Mouse (Mus musculus) WW6 (cell line): ENCODE results near the gene Cox7a2l.

ENCODE experiments used
- DNase-seq: peaks from one replicate; pipeline ENCODE4 v3.0.0-alpha.2; 2013; ENCODE audit warnings: low read depth, low spot score

Cox7a2l gene

DNA sequence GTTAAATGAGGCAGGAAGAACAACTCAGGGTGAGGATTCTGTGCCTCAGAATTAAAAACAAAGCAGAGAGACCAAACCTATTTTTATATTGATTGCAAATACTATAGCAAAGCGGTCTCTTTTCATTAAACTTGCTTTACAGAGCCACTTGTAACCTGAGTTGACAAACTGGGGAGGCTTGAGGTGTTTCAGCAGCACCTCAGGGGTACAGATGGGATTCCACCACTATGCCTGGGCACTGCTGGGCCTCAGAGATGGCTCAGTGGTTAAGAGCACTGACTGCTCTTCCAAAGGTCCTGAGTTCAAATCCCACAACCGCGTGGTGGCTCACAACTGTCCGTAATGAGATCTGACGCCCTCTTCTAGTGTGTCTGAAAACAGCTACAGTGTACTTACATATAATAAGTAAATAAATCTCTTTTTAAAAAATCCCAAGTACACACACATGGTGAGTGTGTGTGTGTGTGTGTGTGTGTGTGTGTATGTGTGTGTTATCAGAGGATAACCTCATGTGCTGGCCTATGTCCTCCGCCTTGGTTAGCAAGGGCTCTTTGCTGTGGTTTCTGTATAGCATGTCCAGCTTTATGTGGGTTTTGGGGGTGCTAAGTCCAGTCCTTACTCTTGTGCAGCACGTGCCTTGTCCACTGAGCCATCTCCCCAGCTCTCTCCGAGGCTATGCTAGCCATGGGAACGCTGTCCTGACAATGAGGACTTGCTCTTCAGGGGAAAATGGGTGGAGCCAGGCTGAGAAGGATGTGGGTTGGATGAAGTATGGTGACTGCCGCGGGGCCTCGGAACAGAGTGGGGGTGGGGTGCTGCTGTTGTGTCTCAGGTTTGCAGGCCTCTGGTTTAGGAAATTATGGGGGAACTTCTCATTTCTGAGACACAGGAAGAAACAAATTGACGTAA, 9.7 kb upstream of the Cox7a2l start:
- peak; percentile 55 for DNase-seq

GRCm38 (mm10) chr17:83526091-83526561, 9.0 kb upstream of the Cox7a2l start:
- no peak for DNase-seq

DNA sequence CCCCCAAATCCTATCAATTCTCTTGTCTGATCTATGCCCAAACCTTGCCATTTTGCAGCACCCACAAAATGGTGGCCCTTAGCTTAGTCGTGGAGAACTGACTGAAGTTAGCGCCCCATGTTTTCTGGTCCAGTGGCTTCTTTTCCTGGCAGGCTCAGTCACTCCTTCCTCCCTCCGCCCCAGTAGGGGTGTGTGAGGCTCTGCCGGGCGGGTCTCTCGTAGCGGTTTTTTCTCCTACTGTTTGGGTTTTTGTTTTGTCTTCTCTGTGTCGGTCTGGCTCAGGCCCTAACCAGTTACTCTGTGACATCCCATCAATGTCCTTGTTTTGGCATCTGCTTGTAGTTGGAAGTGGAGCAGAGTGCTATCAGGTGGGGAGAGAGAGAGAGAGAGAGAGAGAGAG, 8.5 kb upstream of the Cox7a2l start:
- DNase-seq = no peak

DNA sequence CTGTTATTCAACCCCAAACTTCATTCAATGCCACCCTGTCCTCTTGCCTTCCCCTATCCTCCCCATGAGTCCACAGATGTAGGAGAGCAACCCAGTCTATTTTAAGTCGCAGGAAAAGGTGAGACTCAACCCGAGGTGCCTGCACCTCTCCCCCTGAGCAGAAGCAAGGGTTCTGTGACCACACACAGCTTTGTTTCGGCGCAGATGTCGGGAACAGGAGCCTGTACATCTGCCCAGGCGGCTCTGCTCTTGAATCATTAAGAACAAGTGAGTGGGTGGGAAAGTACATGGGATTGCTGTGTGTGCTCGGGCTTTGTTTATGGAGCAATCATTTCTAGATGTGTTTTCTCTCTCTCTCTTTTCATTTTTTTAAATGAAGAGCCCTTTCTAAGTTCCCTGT, 7.6 kb upstream of the Cox7a2l start:
- no peak for DNase-seq

GRCm38 (mm10) chr17:83522590-83523379, 5.7 kb upstream of the Cox7a2l start:
- no peak for DNase-seq

DNA sequence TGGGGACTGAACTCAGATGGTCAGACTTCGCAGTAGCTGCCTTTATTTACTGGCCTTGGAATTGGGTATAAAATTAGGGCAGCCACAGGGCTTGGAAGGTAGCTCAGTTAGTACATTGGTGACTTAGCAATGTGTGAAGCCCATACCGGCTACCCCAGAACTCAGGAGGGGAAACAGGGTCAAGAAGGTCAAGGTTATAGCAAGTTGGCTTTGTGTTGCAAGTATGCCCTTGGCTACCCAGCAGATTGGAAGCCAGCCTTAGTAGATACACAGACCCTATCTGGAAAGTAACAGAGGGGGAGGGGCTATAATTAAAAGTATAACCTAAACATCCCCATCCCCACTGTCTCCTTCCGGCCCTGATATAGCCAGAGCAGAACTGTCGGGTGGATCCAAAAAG, 4.8 kb upstream of the Cox7a2l start:
- DNase-seq = no peak

DNA sequence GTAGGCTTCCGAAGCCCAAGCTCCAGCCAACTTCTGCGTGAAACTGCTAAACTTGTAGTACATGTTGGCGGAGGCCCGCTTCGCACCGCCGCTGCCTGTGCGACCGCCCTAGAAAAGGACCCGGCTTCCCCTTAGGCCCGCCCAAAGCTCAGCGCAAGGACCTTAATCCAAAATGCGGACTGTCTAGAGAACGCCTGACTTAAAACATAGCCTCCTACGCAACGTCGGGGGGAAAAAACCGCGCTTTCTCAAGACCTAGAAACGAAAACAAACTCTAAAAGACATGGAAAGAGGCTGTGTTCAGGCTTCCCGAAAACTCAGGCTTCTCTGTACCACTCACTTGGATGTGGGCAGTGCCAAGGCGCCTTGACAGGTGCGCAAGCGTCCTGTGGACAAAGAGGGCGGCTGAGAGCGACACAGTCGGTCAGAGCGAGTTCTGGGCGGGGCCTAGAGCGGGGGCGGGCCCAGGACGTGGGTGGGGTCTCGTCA, 2.9 kb downstream of the Cox7a2l start:
- DNase-seq = peak; percentile 83

DNA sequence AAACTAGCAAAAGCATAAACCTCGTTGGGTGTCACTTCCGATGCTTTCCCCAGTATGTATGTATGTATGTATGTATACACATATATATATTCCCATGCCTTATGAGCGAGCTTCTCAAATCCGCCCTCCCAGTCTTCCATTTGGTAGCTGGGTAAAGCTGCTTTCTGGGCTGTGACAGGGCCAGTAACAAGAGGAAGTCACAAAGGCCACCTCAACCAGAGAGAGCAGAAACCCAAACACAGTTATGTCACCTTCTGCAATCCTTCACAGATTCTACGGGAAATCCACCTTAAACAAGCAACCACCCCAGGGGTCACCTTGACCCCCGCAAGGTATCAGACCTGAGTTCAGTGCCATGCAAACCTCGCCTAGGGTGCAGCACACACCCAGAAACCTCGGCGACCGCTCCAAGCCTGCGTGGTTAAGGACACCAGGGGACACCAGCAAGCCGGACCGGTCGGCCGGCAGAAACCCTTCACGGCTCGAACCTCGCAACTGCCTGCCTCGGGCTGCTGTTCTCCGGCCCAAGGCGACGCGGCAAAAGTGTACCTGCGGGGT, 3.4 kb downstream of the Cox7a2l start:
- no peak for DNase-seq

DNA sequence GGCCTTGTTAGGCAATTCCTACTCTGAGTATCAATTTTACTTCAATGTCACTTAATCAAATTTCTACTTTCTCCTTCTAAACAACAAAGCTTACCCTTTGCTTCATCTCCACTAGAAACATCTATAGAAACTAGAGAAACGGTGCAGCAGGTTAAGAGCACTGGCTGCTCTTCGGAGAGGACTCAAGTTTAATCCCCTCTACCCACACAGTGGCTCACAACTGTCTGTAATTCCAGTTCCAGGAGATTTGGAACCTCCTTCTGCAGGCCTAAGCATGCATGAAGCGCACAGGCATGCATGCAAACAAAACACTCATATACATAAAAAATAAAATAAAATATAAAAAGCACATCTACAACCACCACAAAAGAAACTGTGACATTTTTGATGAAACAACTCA, 5.0 kb downstream of the Cox7a2l start:
- no peak for DNase-seq

DNA sequence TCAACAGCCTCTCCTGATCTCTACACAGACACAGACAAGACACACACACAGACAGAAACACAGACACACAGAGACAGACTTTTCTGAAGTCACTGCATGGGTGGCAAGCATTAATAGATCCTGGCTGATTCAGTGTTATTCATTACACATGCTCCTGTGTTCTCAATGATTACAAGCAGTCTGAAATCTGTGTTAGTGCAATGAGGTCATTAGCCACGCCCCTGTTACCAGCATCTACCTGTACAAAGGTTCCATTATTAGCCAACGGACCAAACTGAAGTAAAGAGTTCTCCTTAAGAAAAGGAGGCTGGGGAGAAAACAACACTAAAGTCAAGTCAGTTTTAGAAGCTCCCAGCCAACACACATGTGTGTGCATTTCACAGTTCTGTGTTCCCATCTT, 13.4 kb downstream of the Cox7a2l start:
- DNase-seq = no peak

DNA sequence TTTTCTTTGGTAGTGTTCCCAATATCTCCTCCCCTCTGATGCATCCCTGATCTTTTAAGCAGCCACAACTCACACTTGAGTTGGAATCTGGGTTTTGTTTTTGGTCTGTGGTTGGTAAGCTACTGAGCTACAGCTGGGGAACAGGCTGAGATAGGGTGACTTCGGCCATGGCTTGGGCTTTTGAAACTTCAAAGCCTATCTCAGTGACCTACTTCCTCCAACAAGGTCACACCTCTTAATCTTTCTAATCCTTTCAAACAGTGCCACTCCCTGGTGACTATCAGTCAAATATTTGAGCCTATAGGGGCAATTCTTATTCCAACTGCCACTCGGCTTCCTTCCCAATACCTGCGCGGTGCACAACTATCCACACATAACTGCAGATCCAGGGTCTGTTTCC, 17.4 kb downstream of the Cox7a2l start:
- DNase-seq = no peak

DNA sequence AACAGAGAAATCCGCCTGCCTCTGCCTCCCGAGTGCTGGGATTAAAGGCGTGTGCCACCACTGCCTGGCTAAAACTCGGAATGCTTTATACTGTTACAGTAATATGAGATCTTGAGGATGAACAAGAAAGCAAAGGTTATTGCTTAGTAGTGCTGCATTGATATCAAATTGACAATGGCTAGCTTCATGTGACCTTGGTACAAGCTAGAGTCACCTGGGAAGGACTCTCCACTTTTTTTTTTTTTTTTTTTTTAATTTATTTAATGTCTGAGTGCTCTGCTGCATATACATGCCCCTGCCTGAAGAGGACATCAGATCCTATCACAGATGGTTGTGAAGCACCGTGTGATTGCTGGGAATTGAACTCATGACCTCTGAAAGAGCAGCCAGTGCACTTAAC, 18.2 kb downstream of the Cox7a2l start:
- no peak for DNase-seq

GRCm38 (mm10) chr17:83487762-83488161, 29.4 kb downstream of the Cox7a2l start:
- no peak for DNase-seq

DNA sequence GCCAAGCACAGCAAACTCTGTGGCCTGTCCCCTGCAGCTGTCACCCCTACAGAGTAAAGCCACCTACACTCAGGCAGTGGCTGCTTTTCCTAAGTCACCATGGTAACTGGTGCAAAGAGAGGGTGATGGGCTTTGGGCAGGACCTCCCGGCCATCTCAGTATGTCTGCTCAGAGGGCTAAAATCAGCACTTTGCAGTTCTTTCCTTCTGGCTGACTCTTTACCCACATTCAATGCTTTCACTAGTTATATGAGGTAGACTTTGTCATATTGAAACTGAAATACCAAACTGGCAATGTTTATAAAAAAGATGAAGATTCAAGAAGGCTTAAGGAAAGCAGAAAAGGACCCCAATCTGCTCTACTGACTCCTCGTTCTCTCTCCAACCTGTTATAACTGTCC, 33.3 kb downstream of the Cox7a2l start:
- no peak for DNase-seq

DNA sequence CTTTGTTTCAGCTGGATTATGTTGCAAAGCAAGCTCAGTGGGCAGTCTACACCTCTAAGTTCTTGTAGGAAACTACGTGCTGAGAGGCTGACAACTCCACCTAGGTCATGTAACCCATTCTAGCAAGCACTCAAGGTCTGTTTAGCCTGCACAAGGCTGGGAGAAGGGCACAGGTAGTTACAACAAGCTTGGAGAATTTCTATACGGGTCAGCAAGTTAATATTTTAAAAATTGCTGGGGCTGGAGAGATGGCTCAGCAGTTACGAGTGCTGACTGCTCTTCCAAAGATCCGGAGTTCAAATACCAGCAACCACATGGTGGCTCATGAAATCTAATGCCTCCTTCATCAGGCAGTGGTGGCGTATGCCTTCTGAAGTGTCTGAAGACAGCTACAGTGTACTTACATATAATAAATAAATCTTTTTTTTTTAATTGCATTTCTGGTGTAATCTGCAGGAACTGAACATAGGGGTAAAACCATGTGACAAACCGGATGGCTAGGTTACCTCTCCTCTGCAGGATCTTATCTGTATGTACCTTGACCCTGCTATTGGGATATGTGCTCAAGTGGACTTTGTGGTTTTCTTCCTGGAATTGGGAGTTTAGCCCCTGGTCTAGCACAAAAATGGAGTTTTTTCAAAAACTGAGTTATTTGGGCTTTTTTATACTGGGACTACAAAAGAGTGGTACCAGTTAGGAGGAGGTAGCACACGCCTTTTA, 34.2 kb downstream of the Cox7a2l start:
- DNase-seq = no peak

DNA sequence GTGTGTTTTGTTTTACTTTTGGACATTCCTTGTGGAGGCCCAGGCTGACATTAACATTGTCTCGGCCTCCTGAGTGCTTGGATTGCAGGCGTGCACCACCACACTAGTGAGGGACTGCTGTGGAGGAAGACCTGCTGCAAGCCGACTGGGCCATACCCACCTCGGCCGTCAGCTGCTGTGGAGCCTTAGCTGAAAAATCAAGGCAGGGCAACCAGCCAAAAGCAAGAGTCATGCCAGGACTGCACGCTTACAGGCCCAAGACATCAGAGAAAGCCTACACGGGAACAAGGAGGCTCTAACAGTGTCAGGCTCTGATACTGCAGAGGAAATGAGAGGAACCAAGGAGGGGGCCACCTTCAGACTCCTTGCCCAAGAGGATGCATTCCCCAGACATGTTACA, 35.6 kb downstream of the Cox7a2l start:
- no peak for DNase-seq

DNA sequence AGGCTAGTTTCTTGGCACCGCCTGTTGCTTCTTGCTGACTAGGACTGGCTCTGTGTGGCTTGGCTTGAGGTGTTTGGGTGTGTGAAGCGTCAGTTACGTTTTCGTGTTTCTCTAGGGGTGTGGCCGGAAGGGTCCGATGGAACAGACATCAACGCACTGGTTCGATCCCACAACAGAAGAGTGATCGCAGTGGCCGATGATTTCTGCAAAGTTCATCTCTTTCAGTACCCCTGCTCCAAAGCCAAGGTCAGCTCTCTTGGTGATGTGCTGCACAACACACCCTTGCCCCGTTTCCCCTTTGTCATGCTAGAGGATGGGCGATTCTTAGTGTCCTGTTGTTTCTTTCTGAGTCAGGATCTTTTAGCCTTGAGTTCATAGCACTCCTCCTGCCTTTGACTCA, 40.0 kb downstream of the Cox7a2l start:
- DNase-seq = no peak

DNA sequence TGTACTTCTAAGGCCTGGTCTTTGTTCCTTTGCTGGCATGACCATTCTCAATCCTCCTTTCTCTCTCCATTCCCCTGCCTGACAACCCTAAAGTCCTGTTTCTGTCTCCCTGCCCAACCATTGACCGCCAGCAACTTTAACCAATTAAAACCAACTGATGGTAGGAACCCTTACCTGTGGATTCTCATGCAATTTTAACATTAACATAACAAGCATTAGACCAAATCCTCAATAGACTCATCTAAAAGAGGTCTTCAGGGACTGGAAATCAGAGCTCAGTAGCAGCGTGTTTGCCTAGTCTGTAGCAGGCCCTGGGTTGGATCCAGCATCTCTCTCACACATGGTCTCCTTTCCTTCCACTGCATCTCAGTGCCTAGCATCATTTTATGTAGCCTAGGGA, 47.5 kb downstream of the Cox7a2l start:
- DNase-seq = no peak

GRCm38 (mm10) chr17:83466697-83467251, 50.4 kb downstream of the Cox7a2l start:
- no peak for DNase-seq

DNA sequence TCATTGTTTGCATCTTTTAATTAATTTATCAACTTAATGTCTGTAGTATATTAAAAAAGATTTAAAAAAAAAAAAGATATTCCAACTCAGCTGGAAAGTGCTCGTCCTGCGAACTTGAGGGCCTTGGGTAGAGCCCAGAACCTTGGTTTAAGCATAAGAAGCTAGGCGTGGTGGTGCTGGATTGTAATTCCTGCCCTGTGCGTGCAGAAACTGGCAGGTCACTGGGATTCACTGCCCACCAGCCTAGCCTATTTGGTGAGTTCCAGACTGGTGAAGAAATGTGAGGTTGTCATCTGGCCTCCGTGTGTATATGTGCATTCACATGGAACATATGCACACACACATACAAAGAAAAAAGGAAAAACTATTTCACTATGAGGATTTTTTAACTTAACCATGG, 51.2 kb downstream of the Cox7a2l start:
- no peak for DNase-seq

- no peak for DNase-seq
These were observed 59.9 kb downstream of the Cox7a2l start for GRCm38 (mm10) chr17:83457271-83457670.
